Mouse (Mus musculus) pancreas, adult 10 weeks (tissue): ENCODE measurements around the gene Gm20931. TPM values are rescaled to one million over a fixed set of nuclear protein-coding genes. Genes with fewer than 3 reads are reported as not detected.

ENCODE experiments used
- polyA plus RNA-seq: library from polyadenylated mRNA; stranded (reverse); fragments of 350-450 nt; fragmentation: Illumina TruSeq; extraction: RNeasy Lipid Tissue Mini Kit (QIAGEN cat#74804); gene quantifications from one replicate; pipeline ENCODE4 v1.2.3, GENCODE M21; 2015; ENCODE audit warnings: low read depth, low replicate concordance; ENCODE audit not compliant: insufficient read depth

Gene Gm20931
- polyA plus RNA-seq: not detected

DNA sequence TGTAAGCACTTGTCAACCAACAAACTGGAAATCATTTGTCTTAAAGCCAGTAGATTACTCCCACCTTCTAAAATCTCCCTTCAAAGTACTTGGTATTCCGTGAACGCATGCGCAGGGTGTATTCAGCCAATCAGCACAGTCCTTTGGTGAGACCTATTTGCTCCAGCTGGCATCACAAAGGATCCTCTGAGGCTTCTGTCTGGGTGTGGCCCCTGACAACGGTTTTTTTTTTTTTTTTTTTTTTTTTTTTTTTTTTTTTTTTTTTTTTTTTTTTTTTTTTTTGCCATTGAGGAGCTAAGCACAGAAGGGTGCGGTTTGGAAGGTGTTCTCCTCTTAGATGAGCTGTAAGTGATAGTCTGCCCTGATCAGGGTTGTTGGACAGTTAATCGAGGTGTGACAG lies at the start of gene Gm20931:
Gm20931 (plus strand) TSS at position 301 of the 400 bp plus-strand sequence.

